Comparison of ENCODE assay signal across 25 mouse cellular contexts in genomic region chr11:78934727-78935126, GRCm38 (mm10). TPM values are rescaled to one million over a fixed set of nuclear protein-coding genes. Genes with fewer than 3 reads are reported as not detected.
DNase-seq lines count a peak whose midpoint lies in the region; ATAC-seq and TF ChIP-seq lines count a peak whose summit lies in the region.
"Had no signal": no experiment of that assay in that cellular context is flagged by ENCODE, and none has a peak within 500 bp of the region (broad histone marks: within the 10 kb centered on the region; RNA-seq: fewer than 3 reads in every experiment).

No protein-coding gene starts in this region.

- TF ChIP-seq POLR2A in kidney, adult 2 months (IDR thresholded peaks at IDR 0.05; ENCODE audit: low read depth, low read length): no peak

- intact Hi-C loops in left cerebral cortex, postnatal 4 days (cut with DNase I): no loop called here

- H3K4me3 ChIP-seq in heart, embryonic 14.5 days (ENCODE audit: control insufficient read depth in 1 of 2, insufficient read depth in 1 of 2, low read depth in 1 of 2, low read length in 2 of 2): no peak overlapping the region
- H3K4me3 ChIP-seq in kidney, adult 2 months (ENCODE audit: insufficient read depth, low read depth, low read length): no peak overlapping the region
- no peak overlapping the region for H3K4me3 ChIP-seq in lung, postnatal 0 days (ENCODE audit: low read depth, low read length)
- H3K4me3 ChIP-seq: heart, embryonic 13.5 days; hindbrain, embryonic 15.5 days; intestine, embryonic 15.5 days; left cerebral cortex, adult 2 months; limb, embryonic 15.5 days; liver, embryonic 15.5 days had no signal

- H3K4me2 ChIP-seq in heart, embryonic 14.5 days (ENCODE audit: low read length): no peak overlapping the region
- no peak overlapping the region for H3K4me2 ChIP-seq in lung, postnatal 0 days (replicated peaks; ENCODE audit: low read depth, low read length)
- H3K4me2 ChIP-seq: heart, embryonic 13.5 days; hindbrain, embryonic 15.5 days; intestine, embryonic 15.5 days; limb, embryonic 15.5 days; liver, embryonic 15.5 days had no signal

- peak overlapping the region; percentile 11 to 41; a peak in 2 of 4 replicates for H3K27ac ChIP-seq in heart, embryonic 14.5 days (replicated peaks in 1 of 2; ENCODE audit: control insufficient read depth in 1 of 2, insufficient read depth in 1 of 2, low read depth in 2 of 2, low read length in 2 of 2)
- 0 out of 2 replicates have a peak overlapping the region, but pooled peaks have one; percentile 26 for H3K27ac ChIP-seq in kidney, adult 2 months (ENCODE audit: insufficient read depth, low read depth, low read length)
- peak overlapping the region; percentile 81 for H3K27ac ChIP-seq in lung, postnatal 0 days (ENCODE audit: low read length)
- H3K27ac ChIP-seq: heart, embryonic 13.5 days; hindbrain, embryonic 15.5 days; intestine, embryonic 15.5 days; kidney, postnatal 0 days; left cerebral cortex, adult 2 months; limb, embryonic 15.5 days; liver, embryonic 15.5 days; macrophage had no signal

- H3K9me3 ChIP-seq in heart, embryonic 14.5 days (ENCODE audit: control insufficient read depth, low read length): no peaks in the 10 kb centered on the region
- H3K9me3 ChIP-seq in lung, postnatal 0 days (ENCODE audit: low read length): no peaks in the 10 kb centered on the region
- H3K9me3 ChIP-seq: G1E; heart, embryonic 13.5 days; hindbrain, embryonic 15.5 days; intestine, embryonic 15.5 days; limb, embryonic 15.5 days; liver, embryonic 15.5 days had no signal

- no peaks in the 10 kb centered on the region for H3K4me1 ChIP-seq in heart, embryonic 14.5 days (ENCODE audit: control insufficient read depth in 2 of 2, insufficient read depth in 2 of 2, low read length in 2 of 2)
- 0 out of 2 replicates have a peak, but pooled peaks cover 3% of the 10 kb centered on the region for H3K4me1 ChIP-seq in kidney, adult 2 months (ENCODE audit: control insufficient read depth, insufficient read depth, low read length)
- H3K4me1 ChIP-seq in lung, postnatal 0 days (ENCODE audit: insufficient read depth, low read depth, low read length): 0 out of 2 replicates have a peak, but pooled peaks cover 3% of the 10 kb centered on the region
- H3K4me1 ChIP-seq: heart, embryonic 13.5 days; hindbrain, embryonic 15.5 days; intestine, embryonic 15.5 days; limb, embryonic 15.5 days; liver, embryonic 15.5 days had no signal

- no peaks in the 10 kb centered on the region for H3K36me3 ChIP-seq in heart, embryonic 14.5 days (ENCODE audit: control insufficient read depth, insufficient read depth, low read length)
- no peaks in the 10 kb centered on the region for H3K36me3 ChIP-seq in kidney, adult 2 months (ENCODE audit: control insufficient read depth, insufficient read depth, low read length)
- H3K36me3 ChIP-seq in lung, postnatal 0 days (ENCODE audit: insufficient read depth, low read length): no peaks in the 10 kb centered on the region
- H3K36me3 ChIP-seq: G1E; heart, embryonic 13.5 days; hindbrain, embryonic 15.5 days; intestine, embryonic 15.5 days; limb, embryonic 15.5 days; liver, embryonic 15.5 days had no signal

- TF ChIP-seq CTCF in kidney, adult 2 months (conservative IDR thresholded peaks at IDR 0.05; ENCODE audit: insufficient read depth, insufficient read length, low read depth, low read length): no peak
- no peak for TF ChIP-seq CTCF in lung, postnatal 0 days (IDR thresholded peaks at IDR 0.05)

- no peaks in the 10 kb centered on the region for H3K27me3 ChIP-seq in heart, embryonic 14.5 days (ENCODE audit: control insufficient read depth, insufficient read depth, low read length)
- no peaks in the 10 kb centered on the region for H3K27me3 ChIP-seq in kidney, adult 2 months (replicated peaks; ENCODE audit: control insufficient read depth, insufficient read depth, low read length)
- H3K27me3 ChIP-seq in lung, postnatal 0 days (replicated peaks; ENCODE audit: insufficient read depth, low read length): no peaks in the 10 kb centered on the region
- H3K27me3 ChIP-seq: CH12.LX; hindbrain, embryonic 15.5 days; intestine, embryonic 15.5 days; limb, embryonic 15.5 days; Patski had no signal

- TF ChIP-seq EP300 in lung, postnatal 0 days (IDR thresholded peaks at IDR 0.05): no peak

- no peak overlapping the region for H3K9ac ChIP-seq in heart, embryonic 14.5 days (ENCODE audit: low read length)
- no peak overlapping the region for H3K9ac ChIP-seq in lung, postnatal 0 days (replicated peaks; ENCODE audit: low read depth)
- H3K9ac ChIP-seq: heart, embryonic 13.5 days; hindbrain, embryonic 15.5 days; intestine, embryonic 15.5 days; limb, embryonic 15.5 days; liver, embryonic 15.5 days had no signal

- DNase-seq in heart, adult 9 months (ENCODE audit: low spot score in 2 of 2): no peak
- DNase-seq in kidney, adult 2 months: no peak
- DNase-seq in kidney, postnatal 36 days: no peak
- peak; percentile 24 for DNase-seq in lung, postnatal 0 days (ENCODE audit: low spot score)
- no peak for DNase-seq in lung, postnatal 14 days
- no peak for DNase-seq in left cerebral cortex, postnatal 4 days
- DNase-seq: adrenal gland, postnatal 36 days; B cell, adult 2 months; cerebellum, adult 11 months; cerebellum, adult 9-11 months; thymus, postnatal 14 days had no signal

- no peak for ATAC-seq in heart, embryonic 14.5 days (ENCODE audit: insufficient number of reproducible peaks, insufficient read depth, low FRiP score, low read depth)
- ATAC-seq in lung, postnatal 0 days: peak; percentile 53
- ATAC-seq: intestine, embryonic 15.5 days; Patski had no signal

- 72% methylated on average over 4 of the region's 4 CpGs for WGBS in heart, embryonic 14.5 days
- 80% methylated on average over 4 of the region's 4 CpGs for WGBS in kidney, adult 2 months
- whole genome bisulfite sequencing in lung, postnatal 0 days: 31% methylated on average over 4 of the region's 4 CpGs

RNA-seq across cellular contexts. Expression of gene Nos2, which starts 14.1 kb away (rescaled TPM):
- polyA plus RNA-seq in heart, embryonic 14.5 days (2014; fragmentation: Nextera tagmentation; extraction: Ambion mirVana): 1.4 and 1.6 TPM in 2 replicates
- polyA plus RNA-seq in kidney, adult 2 months (2012; rRNA removed): 1.5 TPM in 2 replicates
- polyA plus RNA-seq in lung, postnatal 0 days (2015; fragmentation: Nextera tagmentation; extraction: Ambion mirVana): 5.3 and 6.8 TPM in 2 replicates
- total RNA-seq in left cerebral cortex, postnatal 4 days (2021): 1 to 10 TPM; 1.6 to 1.7 TPM
- total RNA-seq: common myeloid progenitor, adult 5-6 weeks; G1E; granulocyte monocyte progenitor cell, adult 5-6 weeks had no signal
- polyA plus RNA-seq: G1E had no signal

RNA-seq across cellular contexts. Expression of gene Lgals9, which starts 50.0 kb away (rescaled TPM):
- 63.4 and 65.2 TPM in 2 replicates for polyA plus RNA-seq in heart, embryonic 14.5 days (2014; fragmentation: Nextera tagmentation; extraction: Ambion mirVana)
- polyA plus RNA-seq in kidney, adult 2 months (2012; rRNA removed): 55.3 and 63.4 TPM in 2 replicates
- 98.3 and 137 TPM in 2 replicates for polyA plus RNA-seq in lung, postnatal 0 days (2015; fragmentation: Nextera tagmentation; extraction: Ambion mirVana)
- 1 to 10 TPM; 4.1 to 5.2 TPM for total RNA-seq in left cerebral cortex, postnatal 4 days (2021)

Comparison
In these comparisons a context has a peak if more than half of its experiments do, and no peak if none do; other contexts are left out.
1. H3K27ac ChIP-seq: peak in every context shown above with its lines; median percentile 81 in lung, postnatal 0 days; 26 in heart, embryonic 14.5 days; 26 in kidney, adult 2 months.